Mouse (Mus musculus): ENCODE measurements around the gene Gpr146. TPM values are rescaled to one million over a fixed set of nuclear protein-coding genes. Genes with fewer than 3 reads are reported as not detected.

Gene Gpr146
- total and polyA plus RNA-seq, 2 experiments from 2014 or later: 23.0 to 38.2 TPM

- ATAC-seq (ENCODE audit: insufficient read depth, low read depth) (no peak), DNase-seq (ENCODE audit: low spot score) (no peak)
- Histone ChIP-seq H3K9me3 (replicated peaks; ENCODE audit: control insufficient read depth, low read length) (no peaks in the 10 kb centered on the region), H3K27me3 (ENCODE audit: control insufficient read depth, insufficient read depth, low read length) (no peaks in the 10 kb centered on the region), H3K4me3 (ENCODE audit: low read depth, low read length) (no peak overlapping the region), H3K9ac (replicated peaks; ENCODE audit: low read depth, low read length) (no peak overlapping the region), H3K27ac (ENCODE audit: low read depth) (no peak overlapping the region), H3K4me2 (ENCODE audit: low read depth, low read length) (no peak overlapping the region), H3K36me3 (replicated peaks; ENCODE audit: control insufficient read depth, insufficient read depth, low read length) (no peaks in the 10 kb centered on the region), H3K4me1 (ENCODE audit: control insufficient read depth, insufficient read depth) (peaks cover 10% of the 10 kb centered on the region)
- TF ChIP-seq CTCF (IDR thresholded peaks at IDR 0.05; ENCODE audit: low read depth) (no peak), EP300 (IDR thresholded peaks at IDR 0.05; ENCODE audit: low read depth) (no peak)
- WGBS: 84% methylated on average over 6 of the region's 6 CpGs
Observed at GRCm38 (mm10) chr5:139432333-139432732, 54.8 kb downstream of the Gpr146 start.

- TF ChIP-seq CTCF (IDR thresholded peaks at IDR 0.05; ENCODE audit: low read depth) (no peak), EP300 (IDR thresholded peaks at IDR 0.05; ENCODE audit: low read depth) (no peak)
Observed at GRCm38 (mm10) chr5:139432747-139433508, 55.4 kb downstream of the Gpr146 start.

GRCm38 (mm10) chr5:139433842-139434568 lies 56.5 kb downstream of the Gpr146 start:
- Histone ChIP-seq H3K9ac (replicated peaks; ENCODE audit: low read depth, low read length) (no peak overlapping the region), H3K27me3 (ENCODE audit: control insufficient read depth, insufficient read depth, low read length) (no peaks in the 10 kb centered on the region), H3K4me3 (ENCODE audit: low read depth, low read length) (no peak overlapping the region), H3K4me1 (ENCODE audit: control insufficient read depth, insufficient read depth) (peaks cover 6% of the 10 kb centered on the region; the same call in 1 of the 2 replicates), H3K9me3 (replicated peaks; ENCODE audit: control insufficient read depth, low read length) (no peaks in the 10 kb centered on the region), H3K36me3 (replicated peaks; ENCODE audit: control insufficient read depth, insufficient read depth, low read length) (no peaks in the 10 kb centered on the region), H3K4me2 (ENCODE audit: low read depth, low read length) (no peak overlapping the region), H3K27ac (ENCODE audit: low read depth) (no peak overlapping the region)
- no peak for TF ChIP-seq EP300 (IDR thresholded peaks at IDR 0.05; ENCODE audit: low read depth)
- 67% methylated on average over 9 of the region's 9 CpGs for WGBS
- DNase-seq (ENCODE audit: low spot score): no peak
- 0 out of 2 replicates have a peak, but pooled peaks have one; percentile 9 for ATAC-seq (ENCODE audit: insufficient read depth, low read depth)

More at GRCm38 (mm10) chr5:139432747-139433508, 55.4 kb downstream of the Gpr146 start:
- Histone ChIP-seq H3K9ac (replicated peaks; ENCODE audit: low read depth, low read length) (no peak overlapping the region), H3K4me3 (ENCODE audit: low read depth, low read length) (no peak overlapping the region), H3K4me2 (ENCODE audit: low read depth, low read length) (no peak overlapping the region), H3K9me3 (replicated peaks; ENCODE audit: control insufficient read depth, low read length) (no peaks in the 10 kb centered on the region), H3K27ac (ENCODE audit: low read depth) (no peak overlapping the region), H3K36me3 (replicated peaks; ENCODE audit: control insufficient read depth, insufficient read depth, low read length) (no peaks in the 10 kb centered on the region), H3K27me3 (ENCODE audit: control insufficient read depth, insufficient read depth, low read length) (no peaks in the 10 kb centered on the region), H3K4me1 (ENCODE audit: control insufficient read depth, insufficient read depth) (peaks cover 8% of the 10 kb centered on the region)
- ATAC-seq (ENCODE audit: insufficient read depth, low read depth) (no peak), DNase-seq (ENCODE audit: low spot score) (no peak)
- 74% methylated on average over 7 of the region's 7 CpGs for WGBS

DNA sequence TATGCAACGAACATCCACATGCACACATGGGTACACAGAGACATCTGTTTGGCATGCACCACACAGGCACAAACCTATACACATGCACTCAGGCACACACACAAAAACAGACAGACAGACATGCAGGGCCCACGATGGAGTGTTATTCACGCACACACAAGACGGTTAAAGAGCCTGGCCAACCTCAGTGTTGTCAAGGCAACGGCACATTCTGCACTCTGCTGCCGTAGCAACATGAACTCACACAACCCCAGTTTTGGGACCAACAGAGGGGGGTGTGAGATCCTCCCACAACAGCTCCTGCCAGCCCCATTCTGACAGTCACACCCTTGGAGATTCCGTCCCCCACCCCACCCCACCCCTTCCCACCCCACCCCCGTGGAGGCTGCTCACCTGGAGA lies 57.4 kb downstream of the Gpr146 start:
- DNase-seq (ENCODE audit: low spot score): no peak
- no peaks in the 10 kb centered on the region for H3K27me3 ChIP-seq (ENCODE audit: control insufficient read depth, insufficient read depth, low read length)
- no peak overlapping the region for H3K27ac ChIP-seq (ENCODE audit: low read depth)
- no peak for ATAC-seq (ENCODE audit: insufficient read depth, low read depth)
- H3K4me3 ChIP-seq (ENCODE audit: low read depth, low read length): no peak overlapping the region
- 0 out of 2 replicates have a peak, but pooled peaks cover under 1% of the 10 kb centered on the region for H3K4me1 ChIP-seq (ENCODE audit: control insufficient read depth, insufficient read depth)
- H3K9ac ChIP-seq (replicated peaks; ENCODE audit: low read depth, low read length): no peak overlapping the region
- WGBS: 69% methylated on average over 8 of the region's 8 CpGs
- no peaks in the 10 kb centered on the region for H3K36me3 ChIP-seq (replicated peaks; ENCODE audit: control insufficient read depth, insufficient read depth, low read length)
- TF ChIP-seq CTCF (IDR thresholded peaks at IDR 0.05; ENCODE audit: low read depth): no peak
- no peak overlapping the region for H3K4me2 ChIP-seq (ENCODE audit: low read depth, low read length)
- H3K9me3 ChIP-seq (replicated peaks; ENCODE audit: control insufficient read depth, low read length): no peaks in the 10 kb centered on the region

DNA sequence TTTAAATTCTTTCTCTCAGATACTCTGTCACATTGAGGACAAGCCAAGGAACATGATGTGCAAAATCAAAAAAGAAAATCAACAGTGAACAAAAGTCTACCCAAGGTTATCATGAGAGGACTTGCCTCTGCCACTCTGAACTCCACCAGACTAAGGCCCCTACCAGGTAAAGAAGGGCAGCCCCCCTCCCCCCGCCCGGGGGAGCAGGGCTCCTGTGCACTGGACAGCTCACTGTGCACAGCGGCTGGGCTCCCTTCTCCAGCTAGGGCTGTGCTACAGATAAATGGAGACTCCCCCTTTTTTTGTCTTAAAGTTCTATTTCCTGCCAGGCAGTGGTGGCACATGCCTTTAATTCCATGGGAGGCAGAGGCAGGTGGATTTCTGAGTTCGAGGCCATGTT lies 60.3 kb downstream of the Gpr146 start:
- Histone ChIP-seq H3K9ac (replicated peaks; ENCODE audit: low read depth, low read length) (no peak overlapping the region), H3K36me3 (replicated peaks; ENCODE audit: control insufficient read depth, insufficient read depth, low read length) (no peaks in the 10 kb centered on the region), H3K4me1 (ENCODE audit: control insufficient read depth, insufficient read depth) (peaks cover 7% of the 10 kb centered on the region; the same call in 1 of the 2 replicates), H3K4me3 (ENCODE audit: low read depth, low read length) (no peak overlapping the region), H3K27ac (ENCODE audit: low read depth) (no peak overlapping the region), H3K9me3 (replicated peaks; ENCODE audit: control insufficient read depth, low read length) (no peaks in the 10 kb centered on the region), H3K4me2 (ENCODE audit: low read depth, low read length) (no peak overlapping the region), H3K27me3 (ENCODE audit: control insufficient read depth, insufficient read depth, low read length) (no peaks in the 10 kb centered on the region)
- ATAC-seq (ENCODE audit: insufficient read depth, low read depth) (no peak), DNase-seq (ENCODE audit: low spot score) (no peak)
- no peak for TF ChIP-seq EP300 (IDR thresholded peaks at IDR 0.05; ENCODE audit: low read depth)
- no peak for TF ChIP-seq CTCF (IDR thresholded peaks at IDR 0.05; ENCODE audit: low read depth)
- WGBS: 83% methylated on average over 4 of the region's 4 CpGs

All from heart, postnatal 0 days (tissue).